Mouse (Mus musculus) heart, postnatal 10 days (tissue): ENCODE measurements around the gene Cntn2. TPM values are rescaled to one million over a fixed set of nuclear protein-coding genes. Genes with fewer than 3 reads are reported as not detected.
"Not testable (repeated sequence)": the region's sequence is repeated elsewhere in the genome, so short reads cannot be mapped to it uniquely, and the experiment has no call there.

Experiments used
- DNase-seq, 2 experiments: peaks; one replicate each; pipeline ENCODE4 v3.0.0; 2021
- intact Hi-C: fragments of 180-260 bp; cut with DNase I; formaldehyde crosslinking; loops from one replicate; pipeline ENCODE4 v1.15.1; 2025
- total RNA-seq, 2 experiments: library from RNA; stranded (reverse); gene quantifications; 2 replicates each; pipeline ENCODE4 v1.2.3; 2021

Cntn2 gene
- total RNA-seq, 2 experiments from 2014 or later, result 2.6 to 3.3 TPM

DNA sequence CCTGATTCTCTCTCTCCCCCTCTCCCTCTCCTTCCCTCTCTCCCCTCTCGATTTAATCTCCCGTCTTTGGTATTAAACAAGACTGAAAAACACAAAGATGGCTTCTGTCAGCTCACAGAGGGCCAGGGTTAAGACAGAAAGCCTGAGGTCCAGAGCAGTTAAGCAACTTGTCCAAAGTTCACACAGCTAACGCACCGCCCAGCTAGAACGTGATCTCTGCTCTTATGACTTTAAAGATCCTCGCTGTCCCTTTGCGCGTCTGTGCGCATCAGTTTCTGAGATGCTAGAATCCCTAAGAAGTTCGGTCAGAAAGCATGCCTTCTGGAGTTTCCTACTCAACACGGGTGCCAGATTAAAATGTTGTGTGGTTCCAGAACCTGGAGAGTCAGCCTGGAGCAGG lies 23.3 kb downstream of the Cntn2 start:
- DNase-seq, result no peak
- intact Hi-C loops, result loop anchor here (5.0 to 10.0 kb wide), 2 partner anchors 152 to 225 kb away; partner anchors contain the start of gene Nfasc

DNA sequence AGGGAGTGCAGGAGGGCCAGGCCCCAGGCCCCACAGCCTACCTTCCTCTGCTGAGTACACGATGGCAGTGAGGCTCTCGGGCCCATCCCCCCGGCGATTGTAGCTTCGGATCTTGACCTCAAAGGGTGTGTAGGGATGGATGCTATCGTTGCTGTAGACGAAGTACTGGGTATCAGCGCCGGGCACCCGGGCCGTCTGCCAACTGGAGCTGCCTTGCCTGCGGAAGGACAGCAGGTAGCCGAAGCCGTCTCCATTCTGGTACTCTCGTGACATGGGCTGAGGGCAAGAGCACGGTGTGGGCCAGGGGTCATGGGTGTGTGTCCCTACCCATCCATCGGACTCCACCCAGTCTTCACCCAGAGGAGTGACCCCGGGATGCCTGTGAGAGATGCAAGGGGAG lies 24.4 kb downstream of the Cntn2 start:
- intact Hi-C loops, result no loop called here
- DNase-seq, result peak; percentile 30 to 32

DNA sequence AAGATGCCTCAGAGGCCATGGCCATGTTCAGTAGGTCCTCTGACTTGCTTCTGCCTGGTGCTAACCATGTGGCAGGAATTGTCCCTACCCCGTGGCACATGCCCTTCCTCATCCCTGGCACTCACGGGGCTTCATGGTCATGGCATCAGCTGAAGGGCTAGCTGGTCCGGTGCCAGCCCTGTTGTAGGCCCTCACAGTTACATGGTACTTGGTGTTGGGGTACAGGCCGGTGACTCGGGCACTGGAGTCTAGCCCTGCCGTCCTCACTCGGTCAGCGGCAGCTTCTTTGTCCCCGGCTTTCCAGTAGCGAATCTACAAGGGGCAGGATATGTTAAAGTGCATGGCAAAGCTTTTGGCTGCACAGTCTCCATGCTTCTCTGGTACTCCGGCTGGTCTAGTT lies 26.3 kb downstream of the Cntn2 start:
- DNase-seq, result no peak
- intact Hi-C loops, result no loop called here

DNA sequence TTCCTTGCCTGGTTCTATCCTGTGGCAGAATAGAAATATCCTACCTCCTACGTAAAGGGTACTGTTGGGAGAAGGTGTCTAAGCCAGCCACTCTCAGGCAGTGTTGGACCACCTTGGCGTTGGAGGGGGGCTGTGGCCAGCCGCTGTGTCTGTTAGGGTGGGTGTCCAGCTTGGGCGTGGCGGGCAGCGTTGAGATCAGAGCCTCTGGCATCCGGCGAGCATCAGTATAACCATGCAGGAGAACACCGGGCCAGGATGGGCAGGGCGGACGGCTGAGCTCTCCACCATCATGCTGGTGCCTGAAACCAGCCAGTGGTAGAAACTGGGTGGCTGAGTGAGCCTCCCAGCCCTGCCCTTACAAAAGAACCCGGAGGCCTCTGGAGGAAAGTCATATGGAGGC lies 27.7 kb downstream of the Cntn2 start:
- no peak for DNase-seq
- intact Hi-C loops, result no loop called here

DNA sequence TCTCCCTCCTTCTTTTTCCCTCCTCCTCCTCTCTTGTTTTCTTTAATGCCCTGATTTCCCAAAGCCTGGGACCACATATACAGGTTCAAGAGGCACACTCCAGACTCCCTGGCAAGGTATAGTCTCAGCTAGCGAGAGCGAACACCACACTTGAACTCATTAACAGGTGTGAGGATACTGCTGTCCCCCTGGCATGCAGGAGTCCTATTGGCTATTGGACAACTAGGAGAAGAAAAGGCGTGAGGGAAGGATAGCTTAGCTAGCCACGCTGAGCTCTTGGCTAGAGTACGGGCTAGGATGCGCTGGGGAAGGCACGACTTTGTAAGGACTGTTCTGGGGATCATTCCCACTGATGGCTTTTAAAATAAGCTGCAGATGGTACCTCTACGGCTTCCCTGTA lies 30.9 kb downstream of the Cntn2 start:
- no peak for DNase-seq
- intact Hi-C loops, result no loop called here

DNA sequence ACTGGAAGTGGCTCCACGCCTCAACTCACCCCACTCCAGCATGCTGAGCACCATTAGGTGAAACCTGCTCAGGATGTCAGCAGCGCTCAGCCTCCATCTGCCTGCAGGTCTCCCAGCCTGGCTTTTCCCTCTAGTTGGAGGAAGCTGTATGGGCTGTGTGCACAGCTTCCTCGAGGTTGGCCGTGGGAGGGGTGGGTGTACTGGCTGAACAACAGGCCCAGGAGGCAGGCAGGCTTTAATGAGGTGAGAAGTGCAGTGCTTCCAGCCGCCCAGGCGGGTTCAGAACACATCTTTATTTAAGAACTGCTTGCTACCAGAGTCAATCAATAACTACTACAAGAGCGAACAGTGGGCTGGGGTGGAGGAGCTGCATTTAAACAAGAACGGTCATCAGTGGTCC lies 31.5 kb downstream of the Cntn2 start:
- no peak for DNase-seq
- intact Hi-C loops, result no loop called here

DNA sequence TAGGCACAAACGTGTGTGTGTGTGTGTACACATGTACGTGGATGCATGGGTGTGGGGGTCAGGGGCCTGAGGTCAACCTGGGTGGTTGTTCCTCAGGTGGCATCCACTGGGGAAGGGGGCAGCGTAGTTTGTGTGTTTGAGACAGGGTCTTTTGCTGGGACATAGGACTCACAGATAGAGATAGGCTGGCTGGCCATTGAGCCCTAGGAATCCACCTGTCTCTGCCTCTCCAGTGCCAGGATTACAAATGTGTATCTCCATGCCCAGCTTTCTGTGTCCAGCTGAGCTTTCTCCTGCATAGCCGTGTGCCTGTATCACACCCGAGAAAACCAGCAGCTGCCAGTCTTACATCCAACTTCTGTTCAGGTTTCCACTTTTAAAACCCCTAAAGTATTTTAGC lies 33.3 kb downstream of the Cntn2 start:
- DNase-seq, result no peak
- intact Hi-C loops, result no loop called here

DNA sequence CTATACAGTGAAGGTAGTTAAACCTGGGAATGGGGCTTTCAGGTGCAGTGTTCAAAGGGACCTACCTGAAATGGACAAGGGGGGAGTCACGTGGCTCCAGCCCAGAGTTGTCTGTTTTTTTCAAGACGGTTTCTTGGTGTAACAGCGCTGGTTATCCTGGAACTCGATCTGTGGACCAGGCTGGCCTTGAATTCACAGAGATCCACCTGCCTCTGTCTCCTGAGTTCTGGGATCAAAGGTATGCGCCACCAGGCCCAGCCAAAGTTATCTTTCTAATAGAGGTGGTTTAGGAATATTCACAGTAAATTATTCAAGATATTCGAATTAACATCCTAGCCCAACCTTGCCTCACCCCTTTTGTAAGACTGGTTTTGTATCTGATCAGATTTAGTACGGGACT lies 36.4 kb downstream of the Cntn2 start:
- intact Hi-C loops, result no loop called here
- DNase-seq, result no peak

DNA sequence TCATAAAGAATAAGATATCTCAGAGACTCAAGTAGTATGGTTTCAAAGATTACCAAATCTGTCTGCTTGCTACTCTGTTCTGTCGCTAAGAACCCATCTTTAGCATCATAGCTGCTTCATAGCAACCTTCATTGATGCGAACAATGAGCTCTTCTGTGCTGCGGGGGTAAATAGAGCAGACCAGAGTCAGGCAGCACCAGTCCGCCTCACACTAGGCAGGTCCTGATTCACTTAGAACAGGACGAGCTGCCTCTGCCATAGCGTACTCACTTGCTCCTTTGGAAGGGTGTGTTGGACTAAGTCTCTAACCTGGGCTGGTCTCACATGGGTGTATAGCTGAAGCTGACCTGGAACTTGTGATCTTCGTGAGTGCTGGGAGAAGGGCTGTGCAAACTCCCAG lies 37.0 kb downstream of the Cntn2 start, which contains the start of gene Tmem81:
Gene Tmem81 (plus strand): TSS at position 173 of the 400 bp plus-strand sequence.
- intact Hi-C loops, result no loop called here
- DNase-seq, result no peak

DNA sequence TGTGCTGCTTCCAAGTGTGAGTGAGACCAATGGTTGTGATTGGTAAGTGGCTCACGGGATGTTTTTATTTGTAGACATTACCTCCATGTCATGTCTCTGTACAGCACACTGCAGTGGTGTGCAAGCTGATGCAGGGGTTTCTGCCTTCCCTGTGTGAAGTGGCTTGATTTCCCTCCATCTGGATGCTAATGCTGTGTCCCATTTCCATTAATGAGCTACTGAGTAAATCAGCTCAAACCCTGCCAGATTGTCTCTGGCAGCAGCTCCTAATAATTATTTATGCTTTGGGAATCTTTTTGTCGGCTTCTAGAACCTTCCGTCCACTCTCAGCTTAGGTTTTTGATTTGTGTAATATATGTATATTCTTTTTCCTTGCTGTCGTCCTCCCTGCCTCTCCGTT lies 37.9 kb downstream of the Cntn2 start:
- no peak for DNase-seq
- intact Hi-C loops, result no loop called here

DNA sequence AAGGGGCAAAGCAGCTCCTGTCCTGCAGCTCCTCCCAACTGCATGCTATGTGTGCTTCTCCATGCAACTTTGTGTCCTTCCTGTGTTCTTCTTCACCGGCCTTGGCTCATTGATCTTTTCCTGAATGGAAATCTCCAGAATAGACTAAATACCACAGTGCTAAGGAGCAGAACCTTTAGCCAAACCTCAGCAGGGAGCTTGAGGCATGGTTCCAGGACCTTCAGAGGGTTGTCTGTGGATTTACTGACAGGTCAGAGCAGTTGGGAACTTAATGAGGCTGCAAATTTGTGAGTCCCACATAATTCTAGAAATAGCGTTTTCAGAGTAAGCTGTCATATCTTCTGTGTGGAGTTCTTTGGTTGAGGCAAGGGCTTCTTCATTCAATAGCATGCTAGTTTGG lies 42.5 kb downstream of the Cntn2 start:
- intact Hi-C loops, result no loop called here
- DNase-seq, result no peak

DNA sequence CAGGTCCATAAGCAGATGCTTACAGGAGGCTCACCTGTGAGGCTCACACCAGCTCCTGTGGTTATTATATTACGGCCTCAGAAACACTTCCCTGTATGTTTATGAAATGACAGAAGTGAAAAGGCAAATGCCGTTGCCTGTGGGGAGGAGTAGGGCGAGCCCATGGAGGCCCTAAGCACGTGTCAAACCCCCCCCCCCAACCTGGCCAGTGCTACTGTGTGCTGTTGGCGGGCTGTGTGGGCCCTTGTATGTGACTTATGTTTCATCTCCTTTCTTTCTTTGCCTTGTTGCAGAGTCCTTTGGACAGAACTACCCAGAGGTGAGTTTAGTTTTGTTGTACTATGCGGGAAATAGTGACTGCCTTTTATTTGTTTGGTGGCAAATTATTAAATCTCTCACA lies 59.3 kb downstream of the Cntn2 start:
- DNase-seq, result no peak
- intact Hi-C loops, result no loop called here

DNA sequence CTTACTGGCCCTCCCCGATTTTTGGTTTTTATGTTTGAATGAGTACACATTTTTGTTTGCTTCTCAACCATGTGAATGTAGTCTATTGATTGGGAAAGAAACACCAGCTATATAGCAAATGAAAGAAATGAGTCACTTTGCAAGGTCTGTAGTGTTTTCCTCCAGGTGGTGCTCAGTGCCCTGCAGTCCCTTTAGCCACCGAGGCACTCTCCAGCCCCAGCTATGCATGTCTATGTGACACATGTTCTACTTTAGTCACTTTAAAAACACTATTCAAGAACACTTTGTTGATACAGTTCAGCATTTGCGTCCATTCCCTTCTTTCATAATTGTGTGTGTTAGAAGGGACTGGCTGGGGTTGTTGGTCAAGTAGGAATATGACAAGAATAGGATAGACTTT lies 59.8 kb downstream of the Cntn2 start:
- intact Hi-C loops, result no loop called here
- no peak for DNase-seq

DNA sequence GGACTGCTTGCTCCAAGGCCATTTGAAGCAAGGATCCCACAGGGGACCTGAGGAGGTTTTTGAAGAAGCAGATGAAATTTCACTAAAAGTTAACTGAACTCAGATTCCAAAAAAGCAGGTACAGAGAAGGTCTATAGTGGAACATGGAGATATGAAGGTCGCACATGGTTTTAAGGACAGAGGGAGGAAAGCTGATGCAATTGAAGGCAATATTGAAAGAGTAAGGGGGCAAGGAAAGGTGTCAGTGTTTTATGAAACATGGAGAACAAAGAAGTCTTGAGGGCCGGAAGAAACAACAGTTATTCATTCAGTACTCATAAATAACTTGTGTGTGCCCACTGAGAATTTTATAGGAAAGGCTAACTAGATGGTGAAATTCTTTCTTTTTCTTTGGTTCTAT lies 61.4 kb downstream of the Cntn2 start:
- intact Hi-C loops, result no loop called here
- DNase-seq, result no peak

DNA sequence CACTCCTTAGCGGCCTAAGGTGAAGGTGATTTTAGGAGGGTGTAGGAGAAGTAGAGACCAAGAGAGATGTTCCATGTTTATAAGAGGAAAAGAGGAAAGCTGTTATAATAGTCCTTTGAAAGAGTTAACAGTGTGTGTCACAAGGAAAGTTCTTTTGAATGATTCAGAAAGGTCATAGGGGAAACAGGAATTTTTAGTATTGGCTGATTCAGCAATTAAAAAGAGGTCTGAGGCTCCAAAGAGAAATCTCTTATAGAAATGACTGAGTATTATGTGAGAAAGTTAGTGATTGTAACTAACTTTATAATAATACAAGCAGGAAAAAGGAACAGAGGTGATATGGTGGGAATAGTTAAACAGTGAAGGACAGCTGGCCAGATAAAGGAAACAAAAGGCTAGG lies 63.6 kb downstream of the Cntn2 start:
- intact Hi-C loops, result no loop called here
- DNase-seq, result no peak

DNA sequence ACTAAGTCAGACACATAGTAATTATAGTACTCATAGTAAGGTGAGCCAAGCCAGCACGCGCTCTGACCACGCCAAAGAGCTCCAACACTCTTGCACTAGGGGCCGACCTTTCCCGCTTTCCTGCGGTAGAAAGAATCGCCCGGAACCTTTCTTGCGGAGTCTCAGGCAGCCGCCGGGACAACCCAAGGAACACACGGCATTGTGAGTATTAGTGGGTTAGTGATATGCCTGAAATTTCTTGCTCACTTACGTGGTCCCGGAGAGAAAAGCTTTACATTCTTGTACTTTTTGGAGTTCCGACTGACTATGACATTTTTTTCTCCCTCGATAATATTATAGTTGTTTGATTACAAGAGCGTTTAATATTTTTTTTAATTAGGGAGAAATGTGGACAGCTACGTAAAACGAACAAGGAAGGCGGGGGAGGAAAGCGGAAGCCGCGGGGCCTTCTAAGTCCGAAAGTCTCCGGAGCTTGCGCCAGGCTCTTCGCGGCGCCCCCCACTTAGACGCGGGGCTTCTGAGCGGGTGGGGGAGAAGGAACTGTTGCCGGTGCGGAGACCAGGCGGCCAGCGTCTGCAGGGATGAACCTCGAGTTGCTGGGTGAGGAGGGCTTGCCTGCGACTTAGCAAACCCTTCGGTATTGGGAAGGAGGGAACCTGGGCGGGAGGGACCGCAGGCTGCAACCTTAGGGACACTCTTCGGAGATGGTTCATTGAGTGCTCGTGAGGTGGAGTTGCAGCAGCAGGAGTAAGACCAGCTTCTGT lies 65.9 kb downstream of the Cntn2 start, which contains the start of gene Rbbp5:
Gene Rbbp5 (plus strand): TSS at position 438 of the 764 bp plus-strand sequence.
- intact Hi-C loops, result loop anchor here (2.0 kb wide), 1 partner anchor 60 kb away; the partner anchor contains the start of gene Dstyk
- peak; percentile 93 to 95 for DNase-seq

DNA sequence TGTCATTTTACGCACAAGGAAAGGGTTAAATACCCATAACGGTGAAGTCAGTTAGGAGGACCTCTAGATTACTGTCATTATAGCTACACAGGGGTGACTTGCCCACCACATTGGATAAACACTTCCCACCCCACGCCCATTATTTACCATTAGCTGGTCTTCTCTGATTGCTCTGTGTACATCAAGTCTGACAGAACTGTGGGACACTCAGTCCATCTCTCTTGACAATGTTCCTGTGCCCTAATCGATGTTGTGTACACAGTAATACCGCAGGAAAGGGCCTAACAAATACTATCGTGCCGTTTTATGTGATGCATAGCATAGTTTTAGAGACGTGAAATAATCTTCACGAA lies 66.5 kb downstream of the Cntn2 start:
- no peak for DNase-seq
- intact Hi-C loops, result loop anchor here (2.0 kb wide), 1 partner anchor 60 kb away; the partner anchor contains the start of gene Dstyk

DNA sequence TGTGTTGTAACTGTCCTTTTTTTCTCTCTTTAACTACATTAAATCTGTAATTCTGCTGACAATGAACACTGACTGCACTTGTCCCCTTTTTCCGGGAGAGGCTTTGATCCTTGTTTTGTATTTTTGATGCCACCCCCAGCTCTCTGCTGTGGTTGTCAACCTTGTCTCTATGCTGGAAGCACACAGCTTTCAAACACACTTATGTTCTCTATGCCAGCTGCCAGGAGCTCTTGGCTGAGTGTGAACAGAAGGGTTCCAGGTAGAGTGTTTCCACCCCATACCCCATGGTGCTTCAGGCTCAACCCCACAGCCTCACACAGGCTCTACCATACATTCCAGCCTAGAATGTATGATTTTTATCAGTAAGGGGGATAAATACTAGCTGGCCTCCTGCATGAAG lies 68.6 kb downstream of the Cntn2 start:
- intact Hi-C loops, result no loop called here
- no peak for DNase-seq

DNA sequence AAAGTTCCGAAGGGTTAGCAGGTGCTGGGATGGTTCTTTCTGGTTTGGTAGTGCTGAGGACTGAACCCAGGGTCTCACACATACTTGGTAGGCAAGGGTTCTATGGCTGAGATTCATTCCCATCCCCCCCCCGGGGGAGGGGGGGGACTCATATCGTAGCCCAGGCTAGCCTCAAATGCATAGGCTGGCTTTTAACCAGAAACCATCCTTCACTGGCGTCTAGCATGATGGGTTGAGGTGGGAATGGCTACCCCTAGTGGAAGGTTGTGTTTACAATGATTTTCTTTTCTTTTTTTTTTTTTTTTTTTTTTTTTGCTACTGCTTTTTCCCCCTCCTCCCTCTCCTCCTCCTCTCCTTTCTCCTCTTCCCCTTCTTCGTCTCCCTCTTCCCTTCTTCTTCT lies 70.5 kb downstream of the Cntn2 start:
- intact Hi-C loops, result loop anchor here (2.0 kb wide), 1 partner anchor 106 kb away; no protein-coding TSS in a partner anchor
- no peak for DNase-seq

DNA sequence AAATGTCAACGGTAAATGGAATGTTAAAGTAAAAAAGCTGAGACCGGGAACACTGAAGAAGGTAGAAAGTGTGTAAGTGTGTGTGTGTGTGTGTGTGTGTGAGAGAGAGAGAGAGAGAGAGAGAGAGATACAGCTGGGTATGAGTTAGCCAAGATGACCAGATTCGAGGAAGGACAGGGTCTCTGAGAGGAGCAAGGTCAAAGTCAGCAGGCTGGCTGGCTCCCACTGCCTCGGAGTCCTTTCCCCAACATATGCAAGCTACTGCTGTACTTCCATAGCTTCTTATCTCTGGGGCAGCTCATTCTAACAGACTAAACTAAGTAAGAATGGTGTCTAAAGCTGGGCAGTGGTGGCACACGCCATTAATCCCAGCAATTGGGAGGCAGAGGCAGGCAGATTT lies 71.6 kb downstream of the Cntn2 start:
- intact Hi-C loops, result no loop called here

DNA sequence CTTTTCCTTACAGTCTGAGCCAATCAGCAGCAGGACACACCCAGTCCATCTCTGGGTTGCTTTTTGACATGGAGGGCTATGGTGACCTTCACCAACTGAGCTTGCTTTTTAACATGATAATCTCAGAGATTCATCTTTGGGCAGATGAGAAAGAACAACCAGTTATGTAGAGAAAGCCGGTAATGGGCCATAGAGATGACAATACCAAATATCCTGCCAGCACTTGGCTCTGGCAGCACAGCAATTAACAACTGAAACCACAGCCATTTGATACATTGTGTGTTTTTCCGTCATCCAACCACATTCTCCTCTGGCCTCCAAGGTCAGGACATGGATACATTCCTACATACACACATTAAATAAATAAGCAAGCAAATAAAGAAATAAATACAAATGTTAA lies 72.0 kb downstream of the Cntn2 start:
- intact Hi-C loops, result no loop called here

More for the DNA sequence above, 71.6 kb downstream of the Cntn2 start:
- no peak for DNase-seq

DNA sequence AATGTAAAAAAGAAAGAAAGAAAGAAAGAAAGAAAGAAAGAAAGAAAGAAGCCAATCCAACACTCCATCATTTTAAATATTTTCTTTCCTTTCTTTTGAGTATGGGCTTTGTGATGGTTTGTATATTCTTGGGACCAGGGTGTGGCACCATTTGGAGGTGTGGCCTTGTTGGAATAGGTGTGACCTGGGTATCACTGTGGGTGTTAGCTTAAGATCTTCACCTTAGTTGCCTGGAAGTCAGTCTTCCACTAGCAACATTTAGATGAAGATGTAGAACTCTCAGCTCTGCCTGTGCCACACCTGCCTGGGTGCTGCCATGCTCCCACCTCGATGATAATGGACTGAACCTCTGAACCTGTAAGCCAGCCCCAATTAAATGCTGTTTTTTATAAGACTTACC lies 73.0 kb downstream of the Cntn2 start:
- DNase-seq, intact Hi-C loops: not testable (repeated sequence)

More for the DNA sequence above, 72.0 kb downstream of the Cntn2 start:
- no peak for DNase-seq

DNA sequence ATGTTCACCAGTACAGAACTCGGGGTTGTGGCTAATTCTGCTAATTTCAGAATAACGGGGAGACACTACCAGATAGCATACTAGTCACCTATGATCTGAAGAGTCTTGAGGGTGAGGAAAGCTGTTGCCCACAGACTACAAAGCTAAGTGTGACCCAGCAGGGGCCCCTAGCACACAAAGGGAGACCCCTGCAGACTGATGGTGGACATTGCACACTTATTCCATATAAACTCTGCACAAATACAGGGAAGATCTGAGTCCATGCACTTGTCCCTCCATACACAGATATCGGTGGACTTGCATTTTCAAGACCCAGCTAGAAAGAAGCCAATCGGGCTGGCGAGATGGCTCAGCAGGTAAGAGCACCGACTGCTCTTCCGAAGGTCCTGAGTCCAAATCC lies 73.5 kb downstream of the Cntn2 start:
- DNase-seq, result no peak
- intact Hi-C loops, result no loop called here
